Mouse (Mus musculus): ENCODE results near the gene Ppp1r37. TPM values are rescaled to one million over a fixed set of nuclear protein-coding genes. Genes with fewer than 3 reads are reported as not detected.

Ppp1r37 gene
- polyA plus RNA-seq, 1 experiment from 2014 or later = 24.8 TPM

- no peak for ATAC-seq (ENCODE audit: borderline replicate concordance, extremely low read depth, low FRiP score, low TSS enrichment)
Measured at GRCm38 (mm10) chr7:19507612-19507981, 55.3 kb downstream of the Ppp1r37 start.

GRCm38 (mm10) chr7:19506969-19507611 is 55.8 kb downstream of the Ppp1r37 start:
- Histone ChIP-seq H3K9ac (peak overlapping the region; percentile 45), H3K27ac (no peak overlapping the region), H3K36me3 (no peaks in the 10 kb centered on the region), H3K4me1 (peaks cover 13% of the 10 kb centered on the region), H3K4me2 (peak overlapping the region; percentile 89), H3K27me3 (no peaks in the 10 kb centered on the region), H3K9me3 (no peaks in the 10 kb centered on the region), H3K4me3 (peak overlapping the region; percentile 57)
- WGBS = 2% methylated on average over 67 of the region's 71 CpGs
- ATAC-seq (ENCODE audit: borderline replicate concordance, extremely low read depth, low FRiP score, low TSS enrichment) = no peak

More at GRCm38 (mm10) chr7:19507612-19507981, 55.3 kb downstream of the Ppp1r37 start:
- peaks cover 13% of the 10 kb centered on the region for H3K4me1 ChIP-seq
- peak overlapping the region; percentile 71 for H3K9ac ChIP-seq
- H3K4me3 ChIP-seq = peak overlapping the region; percentile 57
- WGBS = 3% methylated on average over 18 of the region's 18 CpGs
- H3K4me2 ChIP-seq = peak overlapping the region; percentile 89
- peak overlapping the region; percentile 70 for H3K27ac ChIP-seq
- H3K9me3 ChIP-seq = no peaks in the 10 kb centered on the region
- no peaks in the 10 kb centered on the region for H3K27me3 ChIP-seq
- H3K36me3 ChIP-seq = no peaks in the 10 kb centered on the region

- Histone ChIP-seq H3K9ac (no peak overlapping the region), H3K4me3 (peak overlapping the region; percentile 57; the same call in 1 of the 2 replicates)
- no peak for ATAC-seq (ENCODE audit: borderline replicate concordance, extremely low read depth, low FRiP score, low TSS enrichment)
Measured at GRCm38 (mm10) chr7:19506326-19506725, 56.5 kb downstream of the Ppp1r37 start.

GRCm38 (mm10) chr7:19503481-19504068 is 59.3 kb downstream of the Ppp1r37 start:
- Histone ChIP-seq H3K4me1 (peaks cover 6% of the 10 kb centered on the region), H3K27ac (no peak overlapping the region), H3K36me3 (no peaks in the 10 kb centered on the region), H3K4me3 (no peak overlapping the region), H3K9me3 (no peaks in the 10 kb centered on the region), H3K4me2 (no peak overlapping the region), H3K27me3 (0 out of 2 replicates have a peak, but pooled peaks cover 3% of the 10 kb centered on the region), H3K9ac (no peak overlapping the region)
- whole genome bisulfite sequencing = 26% methylated on average over 5 of the region's 5 CpGs
- ATAC-seq (ENCODE audit: borderline replicate concordance, extremely low read depth, low FRiP score, low TSS enrichment) = no peak

More at GRCm38 (mm10) chr7:19506326-19506725, 56.5 kb downstream of the Ppp1r37 start:
- H3K9me3 ChIP-seq = no peaks in the 10 kb centered on the region
- peaks cover 13% of the 10 kb centered on the region for H3K4me1 ChIP-seq
- no peaks in the 10 kb centered on the region for H3K36me3 ChIP-seq
- no peak overlapping the region for H3K27ac ChIP-seq
- no peaks in the 10 kb centered on the region for H3K27me3 ChIP-seq
- peak overlapping the region; percentile 89 for H3K4me2 ChIP-seq
- WGBS = 32% methylated on average over 6 of the region's 6 CpGs

GRCm38 (mm10) chr7:19501658-19502057 is 61.2 kb downstream of the Ppp1r37 start:
- H3K4me1 ChIP-seq = no peaks in the 10 kb centered on the region
- H3K27me3 ChIP-seq = 0 out of 2 replicates have a peak, but pooled peaks cover 4% of the 10 kb centered on the region
- no peaks in the 10 kb centered on the region for H3K36me3 ChIP-seq
- no peaks in the 10 kb centered on the region for H3K9me3 ChIP-seq
- no peak for ATAC-seq (ENCODE audit: borderline replicate concordance, extremely low read depth, low FRiP score, low TSS enrichment)
- WGBS = 56% methylated on average over 4 of the region's 4 CpGs
- no peak overlapping the region for H3K4me3 ChIP-seq
- no peak overlapping the region for H3K27ac ChIP-seq
- no peak overlapping the region for H3K9ac ChIP-seq
- H3K4me2 ChIP-seq = no peak overlapping the region

GRCm38 (mm10) chr7:19500420-19501363 is 62.2 kb downstream of the Ppp1r37 start:
- Histone ChIP-seq H3K4me1 (peaks cover 4% of the 10 kb centered on the region), H3K27me3 (0 out of 2 replicates have a peak, but pooled peaks cover 4% of the 10 kb centered on the region), H3K9ac (no peak overlapping the region), H3K9me3 (no peaks in the 10 kb centered on the region), H3K4me3 (no peak overlapping the region), H3K27ac (no peak overlapping the region), H3K36me3 (no peaks in the 10 kb centered on the region), H3K4me2 (no peak overlapping the region)
- 63% methylated on average over 12 of the region's 12 CpGs for WGBS
- ATAC-seq (ENCODE audit: borderline replicate concordance, extremely low read depth, low FRiP score, low TSS enrichment) = no peak

- no peaks in the 10 kb centered on the region for H3K9me3 ChIP-seq
- H3K4me1 ChIP-seq = peaks cover 14% of the 10 kb centered on the region
- H3K36me3 ChIP-seq = no peaks in the 10 kb centered on the region
- H3K9ac ChIP-seq = no peak overlapping the region
- WGBS = 35% methylated on average over 4 of the region's 4 CpGs
- H3K4me2 ChIP-seq = no peak overlapping the region
- no peak overlapping the region for H3K4me3 ChIP-seq
- no peak overlapping the region for H3K27ac ChIP-seq
- 0 out of 2 replicates have a peak, but pooled peaks cover 4% of the 10 kb centered on the region for H3K27me3 ChIP-seq
- ATAC-seq (ENCODE audit: borderline replicate concordance, extremely low read depth, low FRiP score, low TSS enrichment) = no peak
Measured at GRCm38 (mm10) chr7:19498326-19498725, 64.5 kb downstream of the Ppp1r37 start.

GRCm38 (mm10) chr7:19496214-19496555 is 66.7 kb downstream of the Ppp1r37 start:
- 52% methylated on average over 5 of the region's 5 CpGs for WGBS
- no peaks in the 10 kb centered on the region for H3K9me3 ChIP-seq
- no peak for ATAC-seq (ENCODE audit: borderline replicate concordance, extremely low read depth, low FRiP score, low TSS enrichment)

GRCm38 (mm10) chr7:19495521-19496213 is 67.2 kb downstream of the Ppp1r37 start:
- no peak overlapping the region for H3K4me2 ChIP-seq
- H3K27me3 ChIP-seq = peaks cover 24% of the 10 kb centered on the region
- H3K27ac ChIP-seq = peak overlapping the region; percentile 30; the same call in 1 of the 2 replicates
- no peaks in the 10 kb centered on the region for H3K9me3 ChIP-seq
- H3K4me3 ChIP-seq = no peak overlapping the region
- WGBS = 30% methylated on average over 20 of the region's 20 CpGs
- H3K9ac ChIP-seq = no peak overlapping the region
- ATAC-seq (ENCODE audit: borderline replicate concordance, extremely low read depth, low FRiP score, low TSS enrichment) = peak; percentile 54; the same call in 1 of the 2 replicates
- no peaks in the 10 kb centered on the region for H3K36me3 ChIP-seq
- peaks cover 22% of the 10 kb centered on the region for H3K4me1 ChIP-seq

More at GRCm38 (mm10) chr7:19496214-19496555, 66.7 kb downstream of the Ppp1r37 start:
- no peak overlapping the region for H3K4me2 ChIP-seq
- no peak overlapping the region for H3K4me3 ChIP-seq
- peaks cover 22% of the 10 kb centered on the region for H3K4me1 ChIP-seq
- H3K27me3 ChIP-seq = peaks cover 19% of the 10 kb centered on the region
- no peak overlapping the region for H3K27ac ChIP-seq
- H3K9ac ChIP-seq = no peak overlapping the region
- no peaks in the 10 kb centered on the region for H3K36me3 ChIP-seq

- no peak for ATAC-seq (ENCODE audit: borderline replicate concordance, extremely low read depth, low FRiP score, low TSS enrichment)
- Histone ChIP-seq H3K4me1 (peaks cover 22% of the 10 kb centered on the region), H3K4me3 (no peak overlapping the region), H3K27ac (no peak overlapping the region), H3K36me3 (no peaks in the 10 kb centered on the region), H3K4me2 (no peak overlapping the region), H3K9me3 (no peaks in the 10 kb centered on the region), H3K27me3 (peaks cover 32% of the 10 kb centered on the region), H3K9ac (no peak overlapping the region)
- 72% methylated on average over 23 of the region's 25 CpGs for WGBS
Measured at GRCm38 (mm10) chr7:19494751-19495474, 68.0 kb downstream of the Ppp1r37 start.
